Mouse (Mus musculus) right cerebral cortex, adult 2 months (tissue): ENCODE data around the gene Lrrc30.

Experiments used
- DNase-seq, 2 experiments: peaks; one replicate each; pipeline ENCODE4 v3.0.0; 2021 to 2022; ENCODE audit warnings: low spot score in 2 of 2

The Lrrc30 gene

GRCm38 (mm10) chr17:67632676-67633339 is at the start of gene Lrrc30:
Gene Lrrc30, minus strand, starts transcription at chr17:67632723.
- no peak for DNase-seq

DNA sequence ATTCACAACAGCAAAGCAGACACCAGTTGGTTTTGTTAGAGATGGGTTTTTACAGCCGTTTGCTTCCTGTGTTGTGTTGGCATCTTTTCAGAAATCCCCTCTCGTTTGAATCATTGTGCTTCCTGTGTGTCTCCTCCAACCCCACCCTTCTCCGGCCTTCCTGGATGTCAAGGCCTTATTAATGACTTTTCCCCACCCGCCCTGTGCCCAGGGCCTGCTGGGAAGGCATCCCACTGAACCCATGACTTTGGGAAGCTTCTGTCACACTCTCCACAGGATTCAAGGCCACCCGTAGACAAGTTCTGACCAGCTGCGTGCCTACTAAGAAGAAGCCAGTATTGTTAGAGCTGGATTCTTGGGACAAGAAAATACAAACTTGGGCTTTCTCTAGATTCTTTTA is 48.6 kb upstream of the Lrrc30 start:
- DNase-seq, result no peak

- DNase-seq, result no peak
Measured at GRCm38 (mm10) chr17:67678576-67678975, 46.1 kb upstream of the Lrrc30 start.

- DNase-seq, result peak; percentile 77 to 78
Measured at GRCm38 (mm10) chr17:67667981-67668380, 35.5 kb upstream of the Lrrc30 start.

GRCm38 (mm10) chr17:67666981-67667380 is 34.5 kb upstream of the Lrrc30 start:
- DNase-seq, result no peak

- no peak for DNase-seq
Measured at GRCm38 (mm10) chr17:67664299-67664698, 31.8 kb upstream of the Lrrc30 start.

DNA sequence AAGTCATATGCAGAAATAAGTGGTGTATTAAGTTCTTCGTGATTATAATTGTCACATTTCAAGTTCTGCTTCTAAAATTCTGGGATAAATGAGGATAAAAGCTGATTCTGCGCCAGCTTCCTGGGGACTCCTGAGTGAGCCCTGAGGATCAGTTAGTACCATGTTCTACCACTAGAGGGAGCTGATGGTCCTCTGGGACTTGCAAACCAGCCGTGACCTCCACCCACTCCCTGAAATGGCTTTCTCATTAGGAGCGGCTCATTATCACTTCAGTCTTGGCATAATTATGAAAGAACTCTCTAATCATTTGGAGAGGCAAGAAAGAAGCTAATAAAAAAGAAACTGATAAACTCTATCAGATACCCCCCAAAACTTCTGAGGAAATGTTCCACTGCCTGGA is 19.0 kb upstream of the Lrrc30 start:
- DNase-seq, result peak; percentile 35 to 49

DNA sequence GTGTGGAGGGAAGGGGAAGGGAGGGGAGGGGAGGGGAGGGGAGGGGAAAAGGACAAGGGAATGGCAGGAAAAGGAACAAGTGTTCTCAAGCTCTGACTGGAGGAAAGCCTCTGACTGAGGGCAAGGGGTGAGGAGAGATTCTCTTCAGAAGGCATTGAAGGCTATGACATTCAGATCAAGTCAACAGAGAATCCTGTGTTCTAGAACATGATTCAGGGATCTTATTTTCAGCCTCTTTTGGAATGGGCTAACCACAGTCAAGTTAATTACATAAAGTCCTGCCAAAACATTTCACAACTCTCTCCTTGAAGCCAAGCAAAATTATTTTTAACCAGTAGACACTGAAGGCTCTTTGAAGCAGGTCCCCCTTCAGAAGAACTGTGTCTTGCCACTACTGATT is 9.1 kb upstream of the Lrrc30 start:
- no peak for DNase-seq

DNA sequence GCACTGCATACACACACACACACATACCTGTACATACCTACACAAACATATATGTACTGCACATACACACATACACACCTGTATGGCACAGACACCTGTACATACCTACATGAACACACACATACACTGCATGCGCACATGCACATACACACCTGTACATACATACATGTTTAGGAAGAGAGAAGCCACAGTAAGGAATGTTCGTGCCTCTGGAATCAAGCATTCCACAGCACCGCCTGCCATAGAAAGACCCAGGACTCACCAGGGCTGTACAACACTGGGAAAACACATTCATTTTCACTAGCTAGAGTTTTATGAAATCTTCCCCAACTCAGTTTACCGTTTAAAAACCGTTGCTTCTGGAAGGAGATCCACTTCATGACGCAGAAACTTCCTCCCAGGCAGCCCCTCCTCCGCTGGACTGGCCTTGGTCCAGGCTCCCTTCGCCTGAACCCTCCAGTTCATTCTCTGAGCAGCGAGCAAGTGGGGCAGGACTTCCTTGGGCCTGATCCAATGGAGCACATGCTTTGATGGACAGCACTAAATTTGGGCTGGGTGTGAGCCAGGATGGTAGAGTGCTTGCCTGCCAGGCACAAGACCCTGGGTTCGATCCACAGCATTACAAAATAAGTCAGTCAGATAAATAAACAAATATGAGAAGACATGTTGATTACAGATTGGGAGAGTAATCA is 5.7 kb upstream of the Lrrc30 start:
- no peak for DNase-seq

- DNase-seq, result no peak
Measured at GRCm38 (mm10) chr17:67636951-67637350, 4.4 kb upstream of the Lrrc30 start.

- no peak for DNase-seq
Measured at GRCm38 (mm10) chr17:67636304-67636703, 3.8 kb upstream of the Lrrc30 start.

DNA sequence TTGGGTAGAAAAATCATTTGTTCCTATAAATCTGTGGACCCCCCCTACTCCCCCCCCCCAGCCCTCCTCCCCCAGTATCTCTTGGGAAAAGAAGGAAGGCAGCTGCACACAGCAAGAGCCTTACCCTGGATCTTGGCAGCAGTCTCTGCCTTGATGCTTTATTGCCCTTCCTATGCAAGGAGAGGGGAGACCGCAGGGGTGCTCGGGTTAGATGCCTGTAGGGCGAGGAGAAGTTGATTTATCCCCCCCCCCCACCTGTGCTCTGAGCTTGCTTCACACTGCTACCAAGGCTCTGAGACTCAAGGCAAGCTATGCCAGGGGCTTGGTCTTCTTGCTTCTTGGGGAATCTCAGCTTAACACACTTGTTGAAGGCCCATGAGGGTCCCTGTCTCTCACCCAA is 2.8 kb downstream of the Lrrc30 start:
- no peak for DNase-seq

- no peak for DNase-seq
Measured at GRCm38 (mm10) chr17:67629211-67629657, 3.3 kb downstream of the Lrrc30 start.

GRCm38 (mm10) chr17:67628475-67628874 is 4.0 kb downstream of the Lrrc30 start:
- no peak for DNase-seq

GRCm38 (mm10) chr17:67625431-67625830 is 7.1 kb downstream of the Lrrc30 start:
- no peak for DNase-seq

DNA sequence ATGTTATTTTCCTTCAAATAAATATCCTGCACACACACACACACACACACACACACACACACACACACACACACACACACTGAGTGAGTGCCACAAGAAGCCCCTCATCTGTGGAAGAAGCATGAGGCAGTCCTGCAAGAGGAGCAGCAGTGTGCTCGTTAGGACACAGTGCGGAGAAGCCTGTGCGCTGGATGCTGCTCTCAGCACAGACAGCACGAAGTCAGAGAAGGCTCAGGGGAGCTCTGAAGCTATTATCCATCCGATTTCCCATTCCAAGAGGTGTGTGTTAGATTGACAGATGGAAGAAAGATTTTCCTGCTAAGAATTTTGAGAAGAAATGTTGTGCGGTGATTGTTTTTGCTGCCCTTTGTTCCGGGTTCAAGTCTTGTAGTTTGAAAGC is 13.5 kb downstream of the Lrrc30 start:
- DNase-seq, result no peak

DNA sequence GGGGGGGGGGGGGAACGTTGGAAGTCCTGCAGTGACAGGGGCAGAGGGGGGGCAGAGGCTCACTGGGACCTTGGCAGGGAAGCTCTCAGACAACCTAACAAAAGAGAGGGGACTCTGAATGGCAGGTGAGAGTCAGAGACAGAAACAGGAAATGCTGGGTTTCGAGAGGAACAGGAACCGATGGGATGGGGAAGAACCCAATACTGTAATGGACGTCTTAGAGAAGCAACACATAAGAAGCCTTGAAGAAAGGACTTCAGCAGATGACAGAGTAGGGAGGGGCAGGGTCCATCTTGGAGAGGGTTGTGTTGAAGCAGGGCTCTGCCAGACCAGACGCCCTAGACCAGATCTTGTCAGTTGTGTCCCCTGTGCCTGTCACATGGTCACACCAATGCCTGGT is 18.1 kb downstream of the Lrrc30 start:
- no peak for DNase-seq

GRCm38 (mm10) chr17:67612576-67612975 is 19.9 kb downstream of the Lrrc30 start:
- no peak for DNase-seq

- DNase-seq, result no peak
Measured at GRCm38 (mm10) chr17:67612151-67612550, 20.4 kb downstream of the Lrrc30 start.

DNA sequence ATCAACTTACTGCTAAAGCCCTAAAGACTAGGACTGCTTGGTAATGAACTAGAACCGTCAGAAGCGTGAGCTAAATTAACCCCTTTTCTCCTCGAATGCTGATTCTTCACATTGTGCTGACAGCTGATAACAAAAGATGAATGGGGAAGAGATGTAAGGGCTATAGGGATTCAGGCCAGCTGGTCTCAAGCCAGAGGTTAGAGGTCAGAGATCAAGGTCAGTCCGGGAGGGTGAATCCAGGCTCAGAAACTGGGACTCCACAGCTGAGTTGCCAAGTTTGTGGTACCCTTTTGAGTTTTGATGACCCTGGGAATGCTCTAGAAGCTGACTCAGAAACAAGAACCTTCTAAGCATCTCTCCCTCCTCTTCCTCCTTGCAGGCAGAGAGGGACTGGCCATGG is 28.1 kb downstream of the Lrrc30 start:
- DNase-seq, result no peak

- no peak for DNase-seq
Measured at GRCm38 (mm10) chr17:67602556-67602955, 30.0 kb downstream of the Lrrc30 start.

DNA sequence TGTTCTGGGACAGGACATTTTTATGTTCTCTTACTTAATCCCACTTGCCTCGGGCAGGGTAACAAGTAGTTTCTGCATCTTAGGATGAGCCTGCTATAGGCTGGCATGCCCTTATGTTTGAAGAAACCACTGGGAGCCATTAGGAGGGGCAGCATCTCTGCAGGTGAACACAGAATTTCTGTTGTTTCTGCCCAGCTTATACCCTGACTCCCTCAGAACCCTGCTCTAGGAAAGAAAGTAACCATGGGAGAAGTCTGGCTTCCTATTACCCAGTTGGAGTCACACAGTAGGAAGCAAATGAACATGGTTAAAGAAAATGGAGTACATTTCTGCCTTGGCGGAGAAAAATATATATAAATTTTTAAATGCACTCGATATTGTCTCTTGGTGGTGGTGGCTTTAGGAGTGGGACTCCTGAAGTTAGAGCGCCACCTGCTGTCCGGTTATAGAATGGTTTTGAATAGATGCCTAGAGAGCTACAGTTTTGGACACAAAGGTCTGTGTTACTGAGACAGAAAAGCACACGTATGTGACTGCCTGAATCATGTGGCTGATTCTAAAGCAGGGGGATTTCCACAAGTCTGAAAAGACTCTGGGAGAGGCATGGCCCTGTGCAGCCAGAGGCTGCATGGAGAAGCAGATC is 47.5 kb downstream of the Lrrc30 start:
- peak; percentile 91 to 93 for DNase-seq

DNA sequence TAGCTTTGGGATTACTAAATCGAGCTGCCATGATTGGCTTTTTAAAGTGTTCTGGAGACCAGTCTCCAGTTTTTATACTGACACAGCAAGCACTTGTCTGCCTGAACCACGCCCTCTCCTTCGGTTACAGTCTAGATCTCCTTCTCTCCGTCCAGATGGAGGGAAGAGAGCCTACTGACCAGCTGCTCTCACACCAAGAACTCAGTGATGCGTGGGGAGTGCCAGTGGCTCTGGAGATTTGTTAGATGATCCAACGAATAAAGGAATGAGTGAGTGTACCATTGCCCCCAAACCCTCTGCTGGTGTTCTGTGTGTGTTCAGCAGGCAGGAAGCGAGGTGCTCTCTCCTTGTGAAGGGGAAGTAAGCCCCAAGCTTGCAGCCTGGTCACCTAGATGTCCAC is 48.0 kb downstream of the Lrrc30 start:
- DNase-seq, result peak in 1 of 2 experiments; percentile 12
